Mouse (Mus musculus) T-helper 2 cell (primary cell): Measurements from ENCODE around the gene Aff1.

Source experiments
- in situ Hi-C: fragments of 300-600 bp; cut with MboI, MseI; formaldehyde crosslinking; loops from one replicate; pipeline ENCODE4 v1.15.1; 2025; ENCODE audit warnings: high pct_unique_total_duplicates

The Aff1 gene

DNA sequence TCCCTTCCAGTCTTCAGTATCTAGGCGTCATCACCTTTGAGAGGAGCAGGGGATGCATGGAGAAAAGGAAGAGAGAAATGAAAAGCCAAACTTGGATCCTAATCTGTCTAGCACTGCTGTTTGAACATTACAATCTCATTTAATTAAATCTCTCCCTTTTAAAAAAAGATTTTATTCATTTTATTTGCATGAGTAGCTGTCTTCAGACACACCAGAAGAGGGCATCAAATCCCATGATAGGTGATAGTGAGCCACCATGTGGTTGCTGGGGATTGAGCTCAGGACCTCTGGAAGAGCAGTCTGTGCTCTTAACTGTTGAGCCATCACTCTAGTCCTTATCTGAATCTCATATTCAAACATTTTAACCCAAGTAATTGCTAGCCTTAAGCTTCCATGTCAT is 138.7 kb downstream of the Aff1 start:
- in situ Hi-C loops: no loop called here

DNA sequence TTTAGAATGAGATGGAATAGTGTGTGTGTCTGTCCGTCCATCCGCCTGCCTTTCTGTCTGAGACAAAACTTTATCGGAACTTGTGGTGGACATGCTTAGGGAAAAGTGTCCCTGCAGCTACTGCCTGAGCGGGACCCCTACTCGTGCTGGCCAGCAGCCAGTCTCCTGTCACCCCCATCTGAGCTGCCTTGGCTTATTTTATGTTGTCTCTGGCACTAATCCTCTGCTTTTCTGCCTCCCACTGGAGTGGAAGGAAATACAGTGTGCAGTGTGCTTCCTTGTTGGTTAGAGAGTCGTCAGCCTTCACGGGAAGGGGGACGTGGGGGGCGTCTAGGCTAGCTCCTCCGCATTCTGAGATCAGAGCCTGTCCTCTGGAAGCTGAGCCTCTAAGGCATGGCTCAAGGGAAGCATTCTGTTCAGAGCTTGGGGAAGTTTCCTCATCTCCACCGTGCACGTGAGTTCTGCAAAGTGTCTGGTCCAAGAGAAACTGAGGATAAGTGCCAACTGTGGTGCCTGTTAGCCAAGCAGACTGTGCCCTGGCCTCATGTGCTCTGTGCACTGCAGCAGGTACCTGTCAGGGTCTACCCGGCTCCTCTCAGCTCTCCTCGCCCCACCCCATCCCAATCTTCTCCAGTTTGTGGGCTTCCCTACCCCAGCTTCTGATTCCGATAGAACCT is 143.4 kb downstream of the Aff1 start:
- in situ Hi-C loops: no loop called here

DNA sequence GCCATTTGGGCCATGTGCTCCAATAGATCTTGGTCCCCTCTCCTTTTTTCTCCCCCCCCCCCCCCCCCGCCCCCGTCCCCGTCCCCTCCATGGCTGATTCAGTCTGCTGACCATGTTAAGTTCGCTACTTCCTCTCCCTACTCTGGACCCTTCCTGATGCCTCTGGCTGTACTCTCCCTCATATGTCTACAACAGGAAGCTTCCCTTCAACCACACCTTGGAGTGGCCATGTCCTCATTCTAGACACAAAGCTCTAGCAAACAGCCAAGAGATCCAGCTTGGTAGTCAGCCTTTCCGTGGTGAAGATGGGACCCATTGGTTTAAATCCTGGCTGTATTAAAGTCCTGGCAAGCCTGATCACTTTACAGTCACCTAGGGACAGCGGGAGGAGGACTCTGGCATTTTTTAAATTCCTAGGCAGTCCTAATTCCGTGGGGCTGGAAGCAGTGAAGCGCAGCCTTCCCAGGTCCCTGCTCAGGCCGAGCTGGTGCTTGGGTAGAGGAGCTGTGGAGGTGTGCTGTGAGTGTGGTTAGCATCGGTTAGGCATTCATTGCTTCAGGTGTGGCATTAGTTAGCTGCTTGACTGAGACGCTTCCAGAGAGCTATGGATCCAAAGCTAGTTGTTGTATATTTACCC is 144.1 kb downstream of the Aff1 start:
- in situ Hi-C loops: no loop called here

DNA sequence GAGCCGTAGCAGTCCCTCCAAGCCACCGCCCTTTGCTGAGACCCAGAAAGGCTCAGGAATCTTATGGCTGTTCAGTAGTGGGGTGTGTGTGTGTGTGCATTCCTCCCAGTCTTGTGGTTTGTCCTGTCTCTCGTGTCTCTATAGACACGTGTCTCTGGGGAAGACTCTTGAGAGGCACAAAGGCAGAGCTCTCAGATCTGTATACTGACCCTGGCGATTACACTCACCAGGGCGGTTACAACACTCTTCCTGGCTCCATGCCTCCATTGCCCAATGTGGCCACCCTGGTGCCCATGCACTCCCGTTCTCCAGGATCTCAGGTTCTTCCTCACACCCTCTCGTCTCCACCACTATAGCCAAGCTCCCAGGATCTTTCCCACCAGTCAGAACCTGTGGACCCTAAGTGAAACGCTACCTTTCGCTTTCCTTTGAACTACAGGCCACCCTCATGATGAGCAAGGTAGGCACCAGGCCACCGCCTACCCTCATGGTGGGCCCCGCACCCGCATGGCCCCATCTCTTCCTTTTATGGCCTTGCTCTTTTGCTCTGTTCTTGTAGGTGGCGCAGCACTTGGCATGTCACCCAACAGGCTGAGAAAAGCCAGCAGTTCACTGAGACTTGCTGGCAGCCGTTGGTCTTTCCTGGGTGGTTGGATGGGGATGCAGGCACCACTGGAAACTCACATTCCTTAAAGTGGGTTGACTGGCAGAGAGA is 146.5 kb downstream of the Aff1 start:
- in situ Hi-C loops: no loop called here

DNA sequence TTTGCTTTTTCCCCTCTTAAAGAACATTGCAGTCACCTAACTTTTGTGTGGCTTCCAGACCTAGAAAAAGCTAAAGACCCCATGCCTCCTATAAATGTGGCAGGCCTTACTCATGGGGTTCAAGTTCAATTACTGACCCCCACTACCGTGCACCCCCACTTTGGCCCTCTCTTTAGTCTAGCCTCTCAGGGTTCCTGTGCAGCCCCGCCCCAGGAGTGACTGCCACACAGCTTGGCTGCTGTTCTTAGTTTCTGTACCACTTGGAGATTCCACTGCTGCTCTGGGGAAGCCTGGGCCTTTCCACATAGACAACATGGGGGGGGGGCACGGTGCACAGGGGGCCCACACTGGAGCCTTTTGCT is 147.1 kb downstream of the Aff1 start:
- in situ Hi-C loops: no loop called here

DNA sequence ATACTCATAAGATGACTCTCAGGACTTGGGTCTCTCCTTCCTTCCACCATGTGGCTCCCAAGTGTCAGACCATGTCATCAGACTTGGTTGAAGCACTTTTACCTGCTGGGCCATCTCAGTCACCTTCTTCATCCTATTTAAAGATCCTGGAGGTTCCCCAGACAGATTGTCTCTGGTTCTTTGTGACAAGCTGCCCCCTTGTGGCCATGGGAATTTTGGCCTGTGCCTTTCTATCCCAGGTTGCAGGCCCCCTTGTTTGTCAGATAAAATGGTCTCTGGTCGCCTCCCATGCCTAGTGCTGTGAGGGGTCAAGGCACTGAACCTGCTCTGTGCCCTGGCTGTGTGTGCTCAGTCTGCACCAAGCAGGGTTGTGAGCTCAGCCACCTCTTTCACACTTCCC is 151.8 kb downstream of the Aff1 start:
- in situ Hi-C loops: no loop called here

DNA sequence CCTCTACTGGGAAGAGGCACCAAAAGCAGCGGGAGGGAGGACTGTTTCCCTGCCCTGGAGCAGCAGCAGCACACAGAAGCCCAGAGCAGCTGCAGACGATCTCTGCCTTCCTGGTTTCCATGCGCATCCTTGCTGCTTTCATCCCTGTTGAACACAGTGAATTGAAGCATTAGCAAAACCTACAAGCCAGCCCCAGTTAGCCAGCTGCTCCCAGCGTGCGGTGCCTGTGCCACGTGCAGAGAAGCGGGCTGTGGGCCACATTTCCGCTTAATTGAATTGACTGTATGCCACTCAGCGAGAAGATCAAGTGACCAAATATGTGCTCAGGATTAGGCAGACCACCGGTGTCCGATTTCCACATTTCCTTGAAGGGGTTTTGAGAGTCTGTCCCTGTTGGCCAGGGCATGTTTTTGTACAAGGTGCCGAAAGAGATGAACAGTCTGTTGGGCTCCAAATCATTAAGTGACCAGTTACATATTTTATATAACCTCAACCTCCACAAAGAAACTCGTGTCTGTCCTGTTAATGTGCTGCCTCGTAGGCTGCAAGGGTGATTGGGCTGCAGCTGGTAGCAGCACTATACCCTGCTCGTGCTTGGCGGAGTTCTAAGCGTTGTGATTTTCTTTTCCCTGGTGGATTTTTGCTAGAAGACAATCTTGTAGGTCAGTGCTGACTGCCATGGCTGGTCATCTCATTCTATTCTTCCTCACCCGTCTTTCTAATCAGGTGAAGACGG is 153.4 kb downstream of the Aff1 start:
- in situ Hi-C loops: no loop called here

DNA sequence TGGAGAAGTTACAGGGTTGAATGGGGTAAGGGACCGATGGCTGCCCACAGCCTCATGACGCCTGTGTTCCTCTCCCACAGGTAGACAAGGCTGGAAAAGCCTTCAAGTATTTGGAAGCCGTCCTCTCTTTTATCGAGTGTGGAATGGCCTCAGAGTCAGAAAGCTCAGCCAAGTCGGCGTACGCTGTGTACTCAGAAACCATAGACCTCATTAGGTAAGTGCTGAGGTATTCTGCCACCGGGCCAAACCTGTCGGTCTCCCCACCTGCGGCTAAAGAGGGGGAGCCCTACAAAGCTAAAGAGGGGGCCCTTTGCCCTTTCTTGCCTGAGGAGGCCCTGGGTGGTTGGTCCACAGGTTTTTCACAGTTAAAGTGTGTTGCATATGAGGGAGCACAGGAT is 154.0 kb downstream of the Aff1 start:
- in situ Hi-C loops: no loop called here

DNA sequence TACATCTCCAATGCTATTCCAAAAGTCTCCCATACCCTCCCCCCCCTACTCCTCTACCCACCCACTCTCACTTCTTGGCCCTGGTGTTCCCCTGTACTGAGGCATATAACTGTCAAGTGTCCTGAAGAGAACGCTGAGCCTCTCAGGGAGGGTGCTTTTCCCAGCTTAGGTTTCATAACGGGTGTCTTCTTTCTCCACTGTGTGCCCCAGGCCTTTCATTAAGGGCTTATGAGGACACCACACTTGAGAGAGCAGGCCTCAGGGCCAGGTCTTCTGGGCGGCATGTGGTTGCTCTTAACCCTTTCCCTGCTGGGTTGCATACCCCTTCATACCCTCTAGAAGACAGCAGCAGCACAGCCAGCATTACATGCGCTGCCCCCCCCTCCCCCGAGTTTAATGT is 154.4 kb downstream of the Aff1 start:
- in situ Hi-C loops: no loop called here

DNA sequence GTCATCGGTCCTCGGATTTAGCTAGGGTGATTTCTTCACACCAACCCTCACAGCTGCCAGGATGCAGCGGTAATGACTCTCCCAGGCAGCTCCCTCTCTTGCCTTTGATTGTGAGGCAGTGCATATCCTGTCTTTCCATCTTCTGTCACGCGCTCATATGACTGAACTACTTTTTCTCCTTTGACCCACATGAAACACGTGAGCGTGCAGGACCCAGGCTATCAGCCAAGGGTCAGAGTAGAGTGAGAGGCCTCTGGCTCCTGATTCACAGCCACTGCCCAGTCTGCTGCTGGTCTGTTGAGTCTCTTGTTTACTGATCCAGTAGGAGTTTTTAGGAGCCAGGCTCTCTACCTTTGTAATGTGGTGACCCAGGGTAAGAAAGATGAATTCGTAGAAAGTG is 156.4 kb downstream of the Aff1 start:
- in situ Hi-C loops: no loop called here

DNA sequence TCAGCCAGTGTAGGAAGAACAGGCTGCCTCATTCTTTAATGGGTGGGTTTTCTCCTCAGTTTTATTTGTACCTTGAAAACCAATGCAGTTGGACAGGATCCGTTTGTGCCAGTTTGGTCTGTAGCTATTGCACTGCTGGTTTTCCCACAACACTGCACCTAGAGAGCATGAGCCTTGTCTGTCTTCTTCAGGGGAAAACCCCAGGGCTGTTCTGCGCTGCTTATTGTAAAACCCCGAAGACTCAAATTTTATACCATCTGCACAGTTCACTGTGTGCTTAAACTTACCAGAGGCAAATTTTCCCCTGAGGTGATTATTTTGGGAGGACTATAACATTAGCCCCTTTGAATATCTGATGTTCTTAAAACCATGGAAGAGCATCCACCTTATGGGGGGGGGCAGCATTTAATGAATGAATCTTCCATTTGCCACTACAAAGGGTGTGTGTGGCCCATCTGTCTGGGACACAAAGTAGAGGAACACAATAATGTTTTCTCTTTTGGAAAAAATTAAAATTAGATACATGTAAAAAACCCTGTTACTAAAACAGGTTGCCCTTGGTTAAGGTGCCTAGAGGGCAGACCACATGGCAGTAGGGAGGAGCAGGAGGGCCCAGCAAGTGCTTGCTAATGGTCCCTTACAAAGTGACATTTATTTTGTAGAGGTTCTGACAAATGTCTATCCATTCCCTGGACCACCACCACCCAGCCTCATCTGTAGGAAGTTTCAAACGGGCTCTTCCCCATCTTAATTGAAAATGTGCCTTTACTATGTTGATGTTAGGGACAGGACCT is 160.8 kb downstream of the Aff1 start:
- in situ Hi-C loops: no loop called here

DNA sequence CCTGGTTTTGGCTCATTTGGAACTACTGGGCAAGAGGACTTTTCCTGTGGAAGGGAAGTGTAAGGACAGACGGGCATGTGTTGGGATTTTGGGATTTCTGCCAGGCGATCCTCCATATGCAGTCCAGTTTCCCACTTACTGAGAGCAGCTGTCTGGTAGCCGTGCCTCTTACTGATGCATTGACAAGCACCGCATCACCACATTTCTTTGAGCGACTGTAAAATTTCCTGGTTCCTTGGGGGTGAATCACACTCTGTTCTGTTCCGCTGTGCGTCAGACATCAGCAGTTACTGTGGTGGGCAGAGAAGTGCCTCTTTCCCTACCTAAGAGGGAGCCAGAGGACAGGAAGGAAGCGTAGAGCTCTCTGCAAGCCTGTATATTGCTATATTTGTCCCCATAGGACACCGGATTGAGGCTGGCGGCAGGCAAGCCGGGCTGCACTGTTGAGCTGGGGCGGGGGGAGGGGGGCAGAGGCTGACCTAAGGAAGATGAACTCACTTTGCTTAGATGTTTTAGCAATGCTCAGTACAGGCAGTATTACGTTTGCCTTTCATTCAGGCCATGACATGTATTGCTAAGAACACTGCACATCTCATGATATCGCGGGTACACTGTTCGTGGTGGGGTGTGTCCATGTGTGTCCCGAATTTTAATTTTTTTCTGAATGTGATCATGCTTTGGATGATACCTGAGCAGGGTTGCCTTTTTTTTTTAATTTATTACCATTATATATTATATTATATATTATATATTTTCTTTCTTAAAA is 162.1 kb downstream of the Aff1 start:
- in situ Hi-C loops: no loop called here

DNA sequence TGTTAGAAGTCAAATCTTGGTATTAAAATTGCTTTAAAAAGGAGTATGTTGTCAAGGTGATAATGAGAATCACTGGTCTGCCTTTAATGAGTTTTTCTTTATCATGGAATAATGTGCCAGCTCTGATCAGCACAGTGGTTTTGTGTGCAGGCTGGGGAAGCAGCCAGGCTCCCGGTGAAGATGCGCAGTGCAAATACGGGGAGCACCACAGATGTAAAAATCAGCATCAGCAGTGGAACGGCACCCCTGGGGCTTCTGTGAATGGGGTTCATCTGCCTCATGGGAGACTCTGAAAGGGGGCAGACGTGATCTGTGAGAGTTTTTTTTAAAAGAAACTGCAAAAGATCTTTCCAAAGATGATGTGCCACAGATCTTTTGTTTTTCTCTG is 162.6 kb downstream of the Aff1 start:
- in situ Hi-C loops: no loop called here

DNA sequence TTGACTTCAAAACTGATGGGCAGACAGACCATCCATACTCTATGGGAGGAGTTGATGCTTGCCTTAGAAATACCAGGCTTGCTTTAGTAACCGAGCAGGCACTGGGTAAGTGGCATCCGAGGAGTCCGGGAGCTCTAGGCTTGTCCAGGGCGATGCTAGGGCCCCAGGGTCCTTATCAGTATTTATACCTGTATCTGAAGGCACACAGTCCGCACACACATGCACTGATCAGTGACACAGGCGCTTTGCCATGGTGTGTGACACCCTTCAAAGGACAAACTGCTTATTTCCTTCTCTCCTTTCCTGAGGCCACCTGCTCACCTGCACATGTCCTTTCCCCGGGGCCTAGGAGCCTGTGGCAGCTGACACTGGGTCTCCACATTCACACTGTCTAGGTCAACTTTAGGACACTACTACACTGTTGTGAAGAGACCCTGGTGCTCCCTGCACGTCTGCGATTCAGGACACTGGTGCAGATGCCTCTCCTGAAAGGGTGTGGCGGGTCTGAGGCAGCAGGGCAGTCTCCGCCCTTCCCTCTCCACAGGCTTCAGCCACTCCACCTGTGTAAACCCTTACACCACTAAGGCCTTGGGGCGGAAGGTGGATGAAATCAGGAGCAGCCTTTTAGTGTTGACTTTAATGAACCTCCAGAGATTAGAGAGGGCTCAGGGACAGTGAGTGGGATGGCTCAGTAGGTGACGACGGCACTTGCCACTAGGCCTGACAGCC is 163.5 kb downstream of the Aff1 start:
- in situ Hi-C loops: no loop called here

DNA sequence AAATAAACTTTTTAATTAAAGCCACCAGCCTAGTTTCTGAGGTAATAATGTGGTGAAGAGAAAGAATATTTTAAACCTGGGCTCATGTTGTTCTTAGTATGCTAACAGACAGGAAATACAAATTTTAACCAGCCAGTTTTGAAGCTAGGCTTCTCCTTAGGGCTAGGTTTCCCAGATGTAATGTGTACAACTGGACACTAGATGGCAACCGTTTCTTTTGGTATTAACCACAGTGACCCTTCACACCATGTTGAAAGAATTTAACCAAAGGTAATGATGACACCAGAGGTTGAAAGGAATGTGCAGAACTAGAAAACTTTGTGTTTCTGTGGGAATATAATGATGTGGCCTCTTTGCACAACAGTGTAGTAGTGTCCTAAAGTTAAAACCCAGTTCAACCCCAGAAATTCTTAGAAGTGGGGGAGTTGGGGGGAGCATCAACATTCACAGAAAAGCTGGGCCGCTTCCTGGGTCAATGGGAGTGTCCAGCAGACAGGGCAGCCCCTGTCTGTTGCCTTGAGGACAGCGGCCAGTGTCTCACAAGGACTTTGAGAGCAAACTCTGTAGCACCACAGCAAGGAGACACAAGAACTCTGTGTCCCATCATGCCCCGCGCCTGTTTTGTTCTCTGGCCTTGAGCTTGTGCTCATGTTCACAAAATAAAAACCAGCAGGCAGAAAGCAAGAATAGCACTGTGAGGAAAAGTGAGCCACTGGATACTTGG is 164.3 kb downstream of the Aff1 start:
- in situ Hi-C loops: no loop called here

DNA sequence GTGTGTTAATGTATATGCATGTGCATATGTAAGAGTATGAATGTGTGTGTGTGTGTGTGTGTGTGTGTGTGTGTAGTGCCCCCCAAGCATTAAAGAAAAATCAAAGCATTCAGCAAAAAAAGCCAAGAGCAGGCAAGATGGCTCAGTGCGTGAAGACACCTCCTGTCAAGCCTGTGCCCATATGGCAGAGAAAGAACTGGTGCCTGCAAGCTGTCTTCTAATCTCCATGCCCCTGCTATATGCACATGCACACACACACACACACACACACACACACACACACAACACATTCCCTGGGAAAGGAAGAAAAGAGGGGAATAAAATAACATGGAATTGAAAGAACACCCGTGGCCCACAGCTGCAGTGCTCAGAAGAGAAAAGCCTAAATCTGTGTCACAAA is 165.0 kb downstream of the Aff1 start:
- in situ Hi-C loops: no loop called here

DNA sequence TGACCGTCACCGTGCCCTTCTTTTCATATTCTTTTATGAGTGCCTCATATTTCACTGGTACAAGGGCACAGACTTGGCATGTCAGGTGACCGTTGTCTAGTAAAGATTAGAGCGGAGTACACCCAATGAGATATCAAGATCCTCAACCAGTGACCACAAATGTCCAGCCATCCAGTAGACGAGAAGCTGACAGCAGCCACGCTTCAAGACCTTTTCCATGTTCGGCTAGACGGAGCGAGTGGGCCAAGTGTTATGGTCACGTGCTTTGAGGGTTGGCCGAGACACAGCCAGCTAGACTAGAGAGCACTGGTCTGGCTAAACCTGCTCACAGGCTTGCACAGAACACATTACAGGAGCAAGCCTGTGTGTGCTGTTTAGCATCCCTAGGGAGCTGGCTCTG is 168.4 kb downstream of the Aff1 start:
- in situ Hi-C loops: no loop called here

DNA sequence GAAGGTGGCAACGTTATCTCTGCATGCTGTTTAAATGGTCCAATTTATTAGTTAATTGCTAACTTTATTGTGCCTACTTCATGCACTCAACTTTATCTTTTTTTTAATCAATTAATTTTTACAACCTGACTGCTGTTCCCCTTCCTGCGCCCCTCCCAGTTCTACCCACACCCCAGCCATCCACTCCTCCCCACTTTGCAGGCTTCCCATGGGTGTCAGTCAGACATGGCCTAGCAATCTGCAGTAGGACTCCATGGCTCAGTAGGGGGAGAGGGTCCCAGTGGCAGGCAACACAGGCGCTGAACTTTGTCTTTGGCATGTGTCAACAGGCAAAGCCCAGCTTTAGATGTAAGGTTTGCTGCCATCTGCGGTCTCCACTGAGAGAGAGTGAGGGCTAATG is 171.6 kb downstream of the Aff1 start:
- in situ Hi-C loops: no loop called here

DNA sequence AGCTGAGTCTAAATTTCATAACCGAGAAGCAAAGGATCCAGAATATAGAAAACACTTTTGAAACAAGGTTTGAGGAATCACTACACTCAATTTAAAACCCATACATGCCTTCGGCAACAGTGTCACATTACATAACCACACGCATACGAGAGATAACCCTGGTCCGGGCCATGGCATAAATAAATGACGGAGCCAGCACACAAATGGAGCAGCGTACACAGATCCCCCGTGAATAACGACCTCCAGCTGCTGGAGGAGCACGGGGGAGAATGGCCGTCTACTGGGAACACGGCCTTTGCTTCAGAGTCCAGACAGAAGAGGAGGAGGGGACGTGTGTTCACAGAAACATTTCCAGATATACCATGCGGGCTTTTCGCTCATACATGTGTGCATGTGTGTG is 197.6 kb downstream of the Aff1 start:
- in situ Hi-C loops: loop anchor here (10.0 kb wide), 1 partner anchor 1625 kb away; the partner anchor contains the start of gene Lrrc8c
